Mouse (Mus musculus) ES-E14 (cell line): ENCODE data around the gene Prkag1.

ENCODE experiments used
- HCFC1 ChIP-seq: IDR thresholded peaks from 2 replicates; pipeline ENCODE4 v1.6.1; 2012; ENCODE audit warnings: low read length, inconsistent platforms, borderline replicate concordance; ENCODE audit not compliant: insufficient read depth
- MAFK ChIP-seq: IDR thresholded peaks from 2 replicates; pipeline ENCODE4 v1.6.1; 2014; ENCODE audit warnings: mild to moderate bottlenecking, low read depth, low read length, inconsistent platforms; ENCODE audit not compliant: insufficient read depth
- ZC3H11A ChIP-seq: IDR thresholded peaks from 2 replicates; pipeline ENCODE4 v1.6.1; 2012; ENCODE audit warnings: low read depth, mild to moderate bottlenecking, inconsistent platforms, low read length, borderline replicate concordance

GRCm38 (mm10) chr15:98861701-98862410, 30.5 kb upstream of the Prkag1 start:
- TF ChIP-seq HCFC1 = no peak
- TF ChIP-seq ZC3H11A = no peak
- TF ChIP-seq MAFK = no peak
